Mouse (Mus musculus) ovary, adult 2 months (tissue): ENCODE measurements around the gene 2810006K23Rik. TPM values are rescaled to one million over a fixed set of nuclear protein-coding genes. Genes with fewer than 3 reads are reported as not detected.

Experiments used
- polyA plus RNA-seq: library from polyadenylated mRNA; depleted of rRNA; stranded (reverse); fragments of >200 nt; gene quantifications from 2 replicates; pipeline ENCODE4 v1.2.3, GENCODE M21; 2012; rRNA removed

The 2810006K23Rik gene
- 6.8 and 7.9 TPM in 2 replicates for polyA plus RNA-seq

DNA sequence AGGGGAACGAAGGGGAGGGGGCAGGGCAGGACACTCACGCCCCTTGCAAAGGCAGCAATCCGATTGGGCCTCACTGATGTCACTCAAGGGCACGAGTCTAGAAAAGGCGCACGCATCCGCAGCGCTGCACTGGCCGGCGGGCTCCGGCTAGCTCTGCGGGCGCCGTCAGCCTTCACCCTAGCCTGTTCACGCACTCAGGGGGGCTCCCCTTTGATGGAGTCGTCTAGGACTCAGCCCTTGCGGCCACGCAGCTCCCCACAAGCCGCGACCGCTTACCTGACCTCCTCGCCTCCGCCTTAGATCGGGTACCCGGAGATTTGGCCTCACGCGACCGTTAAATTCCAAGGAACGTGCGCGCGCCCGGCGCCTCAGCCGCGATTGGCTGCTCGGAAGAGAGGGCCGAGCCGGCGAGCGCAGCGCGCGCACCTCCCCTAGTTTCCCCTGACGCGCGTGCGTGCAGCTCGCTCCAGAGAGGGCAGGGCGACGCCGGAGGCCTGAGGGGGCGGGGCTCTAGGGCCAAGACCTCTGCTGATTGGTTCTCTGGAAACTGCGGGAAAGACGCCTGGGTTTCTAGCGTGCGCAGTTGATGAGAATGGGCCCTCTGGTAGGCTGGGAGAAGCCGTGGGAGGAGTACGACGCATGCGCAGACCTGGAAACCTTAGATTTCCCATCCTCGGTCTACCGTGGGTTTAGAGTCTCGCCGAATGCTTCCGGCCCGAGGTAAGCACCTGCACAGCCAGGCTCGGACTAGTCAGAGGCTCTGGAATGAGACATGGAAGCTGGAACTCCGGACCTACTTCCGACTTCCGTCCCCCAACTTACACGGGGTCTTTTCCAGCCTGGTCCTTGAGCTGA is at the start of gene 2810006K23Rik, which contains the start of gene Mphosph9:
Gene 2810006K23Rik, plus strand, starts transcription at position 580 of the 855 bp plus-strand sequence.
Gene Mphosph9, minus strand, starts transcription at position 463 of the 855 bp plus-strand sequence.

DNA sequence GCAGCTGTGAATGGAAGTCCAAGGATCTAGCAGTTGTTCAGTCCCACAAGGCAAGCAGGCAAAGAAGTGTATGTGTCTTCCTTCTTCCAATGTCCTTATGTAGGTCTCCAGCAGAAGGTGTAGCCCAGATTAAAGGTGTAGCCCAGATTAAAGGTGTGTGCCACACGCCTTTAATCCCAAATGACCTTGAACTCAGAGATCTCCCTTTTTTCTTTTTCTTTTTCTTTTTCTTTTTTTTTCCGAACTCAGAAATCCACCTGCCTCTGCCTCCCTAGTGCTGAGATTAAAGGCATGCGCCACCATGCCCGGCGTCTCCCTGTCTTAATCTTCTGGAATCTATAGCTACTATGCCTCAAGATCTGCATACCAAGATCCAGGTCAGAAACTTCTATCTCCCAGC is 35.1 kb downstream of the 2810006K23Rik start, which contains the start of gene Cdk2ap1:
Gene Cdk2ap1, minus strand, starts transcription at position 101 of the 400 bp plus-strand sequence.

Other genes starting within 250 kb of the 2810006K23Rik start
- 5.8 and 5.9 TPM in 2 replicates for gene Abcb9, start 232.3 kb upstream of the 2810006K23Rik start, polyA plus RNA-seq
- gene Ogfod2, start 215.8 kb upstream of the 2810006K23Rik start, polyA plus RNA-seq = 92.5 and 103 TPM in 2 replicates
- gene Arl6ip4, start 212.0 kb upstream of the 2810006K23Rik start, polyA plus RNA-seq = 34.2 and 35.1 TPM in 2 replicates
- gene Pitpnm2, start 78.3 kb upstream of the 2810006K23Rik start, polyA plus RNA-seq = 155 and 173 TPM in 2 replicates
- gene Mphosph9, start 117 bp upstream of the 2810006K23Rik start, polyA plus RNA-seq = 3.4 and 4.7 TPM in 2 replicates
- 141 and 143 TPM in 2 replicates for gene Cdk2ap1, start 35.0 kb downstream of the 2810006K23Rik start, polyA plus RNA-seq
- 8.6 and 14.1 TPM in 2 replicates for gene Sbno1, start 97.9 kb downstream of the 2810006K23Rik start, polyA plus RNA-seq
- 58.8 and 69.4 TPM in 2 replicates for gene Kmt5a, start 111.8 kb downstream of the 2810006K23Rik start, polyA plus RNA-seq
- gene Rilpl2, start 150.3 kb downstream of the 2810006K23Rik start, polyA plus RNA-seq = 55.1 and 55.9 TPM in 2 replicates
- gene Snrnp35, start 155.0 kb downstream of the 2810006K23Rik start, polyA plus RNA-seq = 2.9 and 3.3 TPM in 2 replicates
- 16.2 and 19.2 TPM in 2 replicates for gene Rilpl1, start 203.3 kb downstream of the 2810006K23Rik start, polyA plus RNA-seq
- 271 and 449 TPM in 2 replicates for gene Tmed2, start 212.6 kb downstream of the 2810006K23Rik start, polyA plus RNA-seq
- 13.2 and 17.8 TPM in 2 replicates for gene Ddx55, start 224.8 kb downstream of the 2810006K23Rik start, polyA plus RNA-seq